Mouse (Mus musculus) WW6 (cell line): Measurements from ENCODE around the gene 1600012H06Rik.
A peak's percentile ranks its signal among the peaks of the same experiment; 100 is the strongest.
"Not testable (repeated sequence)": the region's sequence is repeated elsewhere in the genome, so short reads cannot be mapped to it uniquely, and the experiment has no call there.

ENCODE experiments used
- DNase-seq: peaks from one replicate; pipeline ENCODE4 v3.0.0-alpha.2; 2013; ENCODE audit warnings: low read depth, low spot score

1600012H06Rik gene

DNA sequence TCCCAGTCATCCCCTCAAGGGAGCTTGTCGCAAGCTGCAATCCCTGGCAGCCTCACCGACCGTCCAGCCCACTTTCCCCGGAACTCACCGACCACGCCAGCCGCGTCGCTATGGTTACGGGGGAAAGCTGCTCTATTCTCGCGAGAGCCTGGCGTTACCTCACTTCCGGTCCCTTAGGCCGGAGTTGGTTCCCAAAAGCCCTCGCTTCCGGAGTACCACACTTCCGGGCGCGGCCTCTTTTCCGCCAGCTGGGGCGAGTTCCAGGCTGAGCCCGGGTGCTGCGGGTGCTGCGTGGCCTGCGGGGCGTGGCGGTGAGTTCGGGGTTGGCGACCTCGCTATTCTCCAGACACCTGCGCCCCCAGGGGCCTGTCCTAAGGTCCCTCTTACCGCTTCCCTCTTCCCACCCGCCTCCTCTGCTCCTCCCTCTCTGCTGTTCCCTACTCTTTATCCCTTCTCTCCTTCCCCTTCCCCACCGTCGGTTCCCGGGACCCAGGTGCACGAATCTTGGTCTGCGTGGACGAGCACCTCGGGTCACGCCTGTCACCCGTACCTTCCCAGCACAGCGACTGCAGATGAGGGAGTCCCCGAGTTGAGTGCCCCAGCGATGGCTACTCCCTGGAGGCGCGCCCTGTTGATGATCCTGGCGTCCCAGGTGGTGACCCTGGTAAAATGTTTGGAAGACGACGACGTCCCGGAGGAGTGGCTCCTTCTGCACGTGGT is at the start of gene 1600012H06Rik, which contains the start of gene Wdr27:
Gene 1600012H06Rik (plus strand): TSS at position 176 of the 720 bp plus-strand sequence.
Gene Wdr27 (minus strand): TSS at position 150 of the 720 bp plus-strand sequence.
- DNase-seq: peak; percentile 93

GRCm38 (mm10) chr17:14895058-14895457 is 47.9 kb upstream of the 1600012H06Rik start:
- DNase-seq: not testable (repeated sequence)

DNA sequence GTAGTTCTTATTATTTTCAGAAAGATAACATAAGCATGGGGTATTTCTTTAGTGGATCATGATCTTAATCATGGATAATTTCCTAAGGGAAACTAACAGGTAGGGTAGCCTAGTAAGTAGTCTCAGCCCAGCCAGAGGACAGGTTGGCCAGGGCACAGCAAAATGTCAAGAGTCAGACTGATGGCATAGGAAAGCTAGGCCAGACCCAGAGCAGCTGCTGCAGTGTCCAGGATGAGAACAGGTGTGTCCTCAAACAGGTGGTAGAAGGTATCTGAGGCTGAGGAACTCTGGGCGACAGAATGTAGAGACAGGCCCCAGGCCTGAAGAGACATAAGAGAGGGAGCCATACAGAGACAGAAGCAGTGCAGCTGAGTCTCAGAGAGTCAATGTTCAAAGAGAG is 44.0 kb upstream of the 1600012H06Rik start:
- DNase-seq: no peak

- DNase-seq: no peak
Observed at GRCm38 (mm10) chr17:14903212-14903611, 39.8 kb upstream of the 1600012H06Rik start.

GRCm38 (mm10) chr17:14904206-14904605 is 38.8 kb upstream of the 1600012H06Rik start:
- DNase-seq: no peak

GRCm38 (mm10) chr17:14904637-14905265 is 38.2 kb upstream of the 1600012H06Rik start:
- no peak for DNase-seq

GRCm38 (mm10) chr17:14906611-14907010 is 36.4 kb upstream of the 1600012H06Rik start:
- no peak for DNase-seq

DNA sequence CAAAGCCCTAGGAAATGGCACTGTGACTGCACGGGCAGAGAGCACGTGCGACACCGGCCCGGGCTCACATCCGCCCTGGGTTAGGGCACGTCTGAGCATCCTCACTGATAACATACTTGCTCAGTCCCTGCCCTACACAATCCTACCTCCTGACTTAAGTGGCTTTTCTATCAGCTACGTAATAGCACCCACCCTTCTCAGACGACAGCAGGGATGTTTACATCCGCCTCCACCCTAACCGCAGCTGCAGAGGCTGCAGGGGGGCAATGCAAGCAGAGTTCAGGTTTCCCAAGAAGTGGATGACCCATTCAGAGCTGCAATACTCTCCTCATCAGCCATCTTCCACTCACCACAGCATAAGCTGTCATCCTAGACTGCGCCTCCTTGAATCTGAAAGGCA is 35.8 kb upstream of the 1600012H06Rik start:
- DNase-seq: no peak

DNA sequence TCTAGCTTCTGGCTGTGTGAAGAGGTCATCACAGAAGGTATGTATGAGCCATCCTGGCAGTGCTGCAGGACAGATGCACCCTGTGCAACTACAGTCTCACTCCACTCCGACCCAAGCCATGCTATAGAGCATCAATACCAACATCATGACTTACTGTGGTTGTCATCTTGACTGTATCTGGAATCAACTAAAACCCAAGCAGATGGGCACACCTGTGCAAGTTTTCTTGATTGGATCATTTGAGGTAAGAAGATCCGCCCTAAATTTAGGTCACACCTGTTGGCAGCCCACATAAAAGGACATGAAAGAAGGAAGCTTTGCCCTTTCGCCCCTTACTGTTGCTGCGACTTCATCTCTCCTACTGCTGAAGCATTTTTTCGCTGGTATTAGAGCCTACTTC is 33.7 kb upstream of the 1600012H06Rik start:
- no peak for DNase-seq

DNA sequence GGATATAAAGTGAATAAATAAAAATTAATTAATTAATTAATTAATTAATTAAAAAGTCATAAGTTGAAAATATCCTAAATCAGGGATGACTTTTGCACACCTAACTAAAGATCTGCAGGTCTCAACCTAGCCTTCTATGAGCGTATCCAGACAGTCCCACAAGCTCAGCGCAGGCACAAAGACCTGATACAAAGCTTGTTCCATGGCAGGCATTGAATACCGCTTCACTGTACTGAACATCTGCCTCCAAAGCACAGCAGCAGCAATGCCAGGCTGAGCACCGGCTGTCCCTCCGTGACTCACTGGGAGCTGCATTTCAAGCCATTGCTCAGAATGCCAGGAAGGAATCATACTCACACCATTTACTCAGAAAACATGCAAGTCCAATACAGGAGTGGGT is 32.2 kb upstream of the 1600012H06Rik start:
- DNase-seq: no peak

DNA sequence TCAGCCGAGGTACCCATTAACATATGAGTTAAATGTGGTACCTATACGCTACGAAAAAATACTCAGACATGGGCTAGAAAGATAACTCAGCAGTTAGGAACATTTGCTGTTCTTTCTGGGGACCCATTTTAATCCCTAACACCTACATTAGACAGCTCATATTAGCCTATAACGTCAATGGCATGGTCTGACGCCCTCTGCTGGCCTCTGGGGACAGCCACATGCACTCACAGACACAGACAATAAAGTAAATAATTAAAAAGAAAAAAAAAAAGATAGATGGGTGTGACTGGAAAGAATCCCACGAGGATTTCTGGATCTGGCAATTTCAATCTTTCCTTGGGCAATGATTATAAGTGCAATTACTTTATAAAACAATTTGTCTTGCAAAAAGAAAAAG is 30.6 kb upstream of the 1600012H06Rik start:
- no peak for DNase-seq

DNA sequence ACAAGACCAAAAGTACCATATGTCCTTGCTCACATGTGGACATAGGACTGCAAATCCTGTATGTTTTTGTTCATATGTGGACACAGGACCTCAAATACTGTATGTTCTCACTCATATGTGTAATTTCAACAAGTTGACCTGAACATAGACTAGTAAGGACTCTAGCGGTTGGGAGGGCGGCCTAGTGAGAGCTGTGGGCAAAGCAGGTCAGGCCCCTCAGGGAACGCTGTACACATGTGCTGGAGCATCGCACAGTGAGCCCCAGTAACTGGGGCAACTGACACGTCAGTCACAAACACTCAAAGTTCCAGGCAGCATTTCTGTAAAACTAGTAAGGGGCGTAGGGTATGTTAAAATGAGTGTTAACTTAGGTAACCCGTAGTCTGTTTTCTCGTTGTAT is 30.0 kb upstream of the 1600012H06Rik start:
- no peak for DNase-seq

DNA sequence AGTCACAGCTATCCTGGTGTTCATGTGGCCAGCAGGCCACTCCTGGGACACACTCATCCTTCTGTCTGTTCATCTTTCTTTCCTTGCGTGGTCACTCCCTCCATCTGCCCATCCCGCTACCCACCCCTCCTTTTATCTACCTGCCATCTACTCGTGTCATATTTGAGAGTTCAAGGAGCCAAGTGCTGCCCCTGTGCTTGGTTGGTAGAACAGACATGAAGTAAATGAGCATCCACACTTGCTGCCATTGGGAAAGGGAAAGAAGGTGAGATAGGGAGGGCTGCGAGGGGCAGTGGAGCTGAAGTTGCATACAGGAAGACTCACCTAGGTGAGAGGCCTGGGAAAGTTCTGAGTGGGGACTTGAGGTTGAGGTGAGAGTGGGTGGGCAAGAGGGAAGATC is 28.6 kb upstream of the 1600012H06Rik start:
- no peak for DNase-seq

- DNase-seq: no peak
Observed at GRCm38 (mm10) chr17:14917866-14918265, 25.1 kb upstream of the 1600012H06Rik start.

GRCm38 (mm10) chr17:14921582-14921981 is 21.4 kb upstream of the 1600012H06Rik start:
- no peak for DNase-seq

- no peak for DNase-seq
Observed at GRCm38 (mm10) chr17:14927644-14928218, 15.3 kb upstream of the 1600012H06Rik start.

GRCm38 (mm10) chr17:14928631-14929030 is 14.4 kb upstream of the 1600012H06Rik start:
- DNase-seq: no peak

GRCm38 (mm10) chr17:14930697-14931096 is 12.3 kb upstream of the 1600012H06Rik start:
- DNase-seq: no peak

- DNase-seq: no peak
Observed at GRCm38 (mm10) chr17:14931469-14931868, 11.5 kb upstream of the 1600012H06Rik start.

DNA sequence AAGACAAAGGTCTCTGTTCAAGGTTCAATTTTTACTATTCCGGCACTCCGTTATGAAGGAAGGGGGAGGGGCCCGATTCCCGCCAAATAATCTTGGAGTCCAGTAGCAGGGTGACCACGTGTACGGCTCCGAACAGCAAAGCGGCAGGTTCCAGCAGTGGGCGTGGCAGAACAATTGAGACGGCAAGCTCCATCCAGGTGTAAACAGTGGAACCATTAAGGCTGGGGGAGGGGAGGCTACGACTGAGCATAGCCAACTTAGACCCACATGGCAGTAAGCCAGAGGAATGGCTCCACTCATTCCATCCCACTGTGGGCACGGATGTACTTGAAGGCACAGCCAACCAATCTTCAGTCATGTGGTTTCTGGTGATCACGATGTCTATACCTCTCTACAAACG is 7.7 kb upstream of the 1600012H06Rik start:
- not testable (repeated sequence) for DNase-seq

- DNase-seq: no peak
Observed at GRCm38 (mm10) chr17:14935841-14936605, 7.0 kb upstream of the 1600012H06Rik start.

DNA sequence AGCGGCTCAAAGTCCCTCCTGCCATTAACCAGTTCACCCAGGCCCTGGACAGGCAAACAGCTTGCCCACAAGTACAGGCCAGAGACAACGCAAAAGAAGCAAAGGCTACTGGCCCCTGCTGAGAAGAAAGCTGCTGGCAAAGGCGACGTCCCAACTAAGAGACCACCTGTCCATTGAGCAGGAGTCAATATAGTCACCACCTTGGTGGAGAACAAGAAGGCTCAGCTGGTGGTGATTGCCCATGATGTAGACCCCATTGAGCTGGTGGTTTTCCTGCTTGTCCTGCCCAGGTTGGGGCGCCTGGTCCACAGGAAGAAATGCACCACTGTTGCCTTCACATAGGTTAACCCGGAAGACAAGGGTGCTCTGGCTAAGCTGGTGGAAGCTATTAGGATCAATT is 803 bp upstream of the 1600012H06Rik start:
- not testable (repeated sequence) for DNase-seq
